Mouse (Mus musculus) hindbrain, embryonic 13.5 days (tissue): ENCODE results near the gene Gas7. TPM values are rescaled to one million over a fixed set of nuclear protein-coding genes. Genes with fewer than 3 reads are reported as not detected.

ENCODE experiments used
- ATAC-seq: fragments of 200-750 bp; cut with Nextera tagmentation; 2 replicates; pipeline ENCODE4 v1.8.0; 2017; ENCODE audit warnings: moderate TSS enrichment; ENCODE audit not compliant: low FRiP score
- H3K27ac ChIP-seq: fragments of 300-500 bp; sonication (generic); 2 replicates; pipeline ENCODE4 v1.5.1; 2015; ENCODE audit warnings: inconsistent platforms, mild to moderate bottlenecking, moderate library complexity
- H3K27me3 ChIP-seq: fragments of 300-500 bp; sonication (generic); 2 replicates; pipeline ENCODE4 v1.6.1; 2015; ENCODE audit warnings: mild to moderate bottlenecking, inconsistent platforms
- H3K36me3 ChIP-seq: fragments of 300-500 bp; sonication (generic); 2 replicates; pipeline ENCODE4 v1.6.1; 2015; ENCODE audit warnings: mild to moderate bottlenecking, inconsistent platforms
- H3K4me1 ChIP-seq: fragments of 300-500 bp; sonication (generic); replicated peaks from 2 replicates; pipeline ENCODE4 v1.6.1; 2015; ENCODE audit warnings: inconsistent platforms
- H3K4me2 ChIP-seq: fragments of 300-500 bp; sonication (generic); 2 replicates; pipeline ENCODE4 v1.6.1; 2015; ENCODE audit warnings: inconsistent platforms, mild to moderate bottlenecking, moderate library complexity
- H3K4me3 ChIP-seq: fragments of 300-500 bp; sonication (generic); 2 replicates; pipeline ENCODE4 v1.5.1; 2015; ENCODE audit warnings: mild to moderate bottlenecking, inconsistent platforms
- H3K9ac ChIP-seq: fragments of 300-500 bp; sonication (generic); 2 replicates; pipeline ENCODE4 v1.6.1; 2015; ENCODE audit warnings: mild to moderate bottlenecking, inconsistent platforms
- H3K9me3 ChIP-seq: fragments of 300-500 bp; sonication (generic); 2 replicates; pipeline ENCODE4 v1.6.1; 2016; ENCODE audit warnings: inconsistent platforms
- WGBS: fragments of 180-500 bp; shearing (Covaris S2); methylation state at CpG from one replicate; pipeline ENCODE4 v1.1.7; 2015; 5-methylcytosine and 5-hydroxymethylcytosine counted together
- polyA plus RNA-seq: library from polyadenylated mRNA; unstranded; fragments of >200 nt; fragmentation: Nextera tagmentation; extraction: Ambion mirVana; gene quantifications from 2 replicates; pipeline ENCODE4 v1.2.1, GENCODE M21; 2015

The Gas7 gene
- polyA plus RNA-seq, 1 experiment from 2014 or later, result 11.3 TPM

GRCm38 (mm10) chr11:67501468-67502244, 46.4 kb downstream of the Gas7 start:
- ATAC-seq, result no peak
- Histone ChIP-seq H3K27me3 (no peaks in the 10 kb centered on the region), H3K9ac (no peak overlapping the region), H3K4me1 (no peaks in the 10 kb centered on the region), H3K4me2 (no peak overlapping the region), H3K27ac (no peak overlapping the region), H3K9me3 (no peaks in the 10 kb centered on the region), H3K4me3 (no peak overlapping the region), H3K36me3 (no peaks in the 10 kb centered on the region)
- whole genome bisulfite sequencing, result 77% methylated on average over 7 of the region's 7 CpGs

GRCm38 (mm10) chr11:67509219-67509876, 54.1 kb downstream of the Gas7 start:
- Histone ChIP-seq H3K36me3 (no peaks in the 10 kb centered on the region), H3K27me3 (no peaks in the 10 kb centered on the region), H3K4me1 (no peaks in the 10 kb centered on the region), H3K9ac (no peak overlapping the region), H3K27ac (no peak overlapping the region), H3K4me2 (no peak overlapping the region), H3K4me3 (no peak overlapping the region), H3K9me3 (no peaks in the 10 kb centered on the region)
- WGBS, result 77% methylated on average over 1 of the region's 1 CpGs
- no peak for ATAC-seq

DNA sequence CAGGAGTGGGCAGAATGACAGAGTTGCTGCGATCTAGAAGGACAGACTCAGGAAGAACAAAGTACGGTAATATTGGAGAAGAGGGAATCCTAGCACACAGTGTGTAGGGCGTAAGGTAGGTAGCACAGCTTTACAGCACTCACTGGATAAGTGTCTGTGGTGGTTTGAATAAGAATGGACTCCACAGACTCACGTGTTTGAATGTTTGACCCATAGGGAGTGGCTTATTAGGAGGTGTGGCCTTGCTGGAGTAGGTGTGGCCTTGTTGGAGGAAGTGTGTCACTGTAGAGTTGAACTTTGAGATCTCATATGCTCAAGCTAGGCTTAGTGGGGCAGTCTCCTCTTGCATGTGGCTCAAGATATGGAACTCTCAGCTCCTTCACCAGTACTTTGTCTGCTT, 55.6 kb downstream of the Gas7 start:
- H3K9me3 ChIP-seq, result no peaks in the 10 kb centered on the region
- ATAC-seq, result no peak
- H3K9ac ChIP-seq, result no peak overlapping the region
- H3K4me1 ChIP-seq, result no peaks in the 10 kb centered on the region
- no peak overlapping the region for H3K27ac ChIP-seq
- WGBS, result 91% methylated on average over 4 of the region's 4 CpGs
- no peak overlapping the region for H3K4me2 ChIP-seq
- no peak overlapping the region for H3K4me3 ChIP-seq
- H3K27me3 ChIP-seq, result no peaks in the 10 kb centered on the region
- H3K36me3 ChIP-seq, result no peaks in the 10 kb centered on the region

- no peak overlapping the region for H3K4me3 ChIP-seq
- H3K9ac ChIP-seq, result no peak overlapping the region
- 89% methylated on average over 4 of the region's 4 CpGs for WGBS
- ATAC-seq, result no peak
- H3K9me3 ChIP-seq, result no peaks in the 10 kb centered on the region
- no peak overlapping the region for H3K4me2 ChIP-seq
- no peaks in the 10 kb centered on the region for H3K36me3 ChIP-seq
- H3K27ac ChIP-seq, result no peak overlapping the region
- no peaks in the 10 kb centered on the region for H3K27me3 ChIP-seq
- H3K4me1 ChIP-seq, result no peaks in the 10 kb centered on the region
Observed at GRCm38 (mm10) chr11:67513001-67513400, 57.8 kb downstream of the Gas7 start.

DNA sequence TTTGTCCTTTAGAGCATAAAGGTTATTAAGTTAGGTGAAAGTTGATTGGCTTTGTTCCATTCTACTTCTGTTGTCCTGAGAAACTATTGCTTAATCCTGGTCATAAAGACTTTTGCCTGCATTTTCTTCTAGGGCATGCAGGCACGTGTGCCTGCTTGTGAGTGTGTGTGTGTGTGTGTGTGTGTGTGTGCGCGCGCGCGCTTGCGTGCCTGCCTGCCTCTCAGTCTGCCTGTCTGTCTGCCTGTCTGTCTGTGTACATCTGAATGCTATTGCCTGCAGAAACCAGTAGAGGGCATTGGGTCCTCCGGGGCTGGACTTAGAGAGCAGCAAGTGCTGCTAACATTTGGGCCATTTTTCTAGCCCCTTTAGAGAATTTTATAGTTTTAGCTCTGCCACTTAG, 59.2 kb downstream of the Gas7 start:
- Histone ChIP-seq H3K9me3 (no peaks in the 10 kb centered on the region), H3K4me3 (no peak overlapping the region), H3K4me1 (no peaks in the 10 kb centered on the region), H3K9ac (no peak overlapping the region), H3K27ac (no peak overlapping the region), H3K4me2 (no peak overlapping the region), H3K36me3 (no peaks in the 10 kb centered on the region), H3K27me3 (no peaks in the 10 kb centered on the region)
- ATAC-seq, result no peak
- WGBS, result 94% methylated on average over 8 of the region's 8 CpGs

- ATAC-seq, result no peak
- WGBS, result 72% methylated on average over 5 of the region's 5 CpGs
- no peaks in the 10 kb centered on the region for H3K9me3 ChIP-seq
- no peak overlapping the region for H3K27ac ChIP-seq
- H3K4me3 ChIP-seq, result no peak overlapping the region
- H3K9ac ChIP-seq, result no peak overlapping the region
- H3K4me2 ChIP-seq, result no peak overlapping the region
- no peaks in the 10 kb centered on the region for H3K27me3 ChIP-seq
- no peaks in the 10 kb centered on the region for H3K36me3 ChIP-seq
- H3K4me1 ChIP-seq, result no peaks in the 10 kb centered on the region
Observed at GRCm38 (mm10) chr11:67515020-67515911, 60.0 kb downstream of the Gas7 start.

DNA sequence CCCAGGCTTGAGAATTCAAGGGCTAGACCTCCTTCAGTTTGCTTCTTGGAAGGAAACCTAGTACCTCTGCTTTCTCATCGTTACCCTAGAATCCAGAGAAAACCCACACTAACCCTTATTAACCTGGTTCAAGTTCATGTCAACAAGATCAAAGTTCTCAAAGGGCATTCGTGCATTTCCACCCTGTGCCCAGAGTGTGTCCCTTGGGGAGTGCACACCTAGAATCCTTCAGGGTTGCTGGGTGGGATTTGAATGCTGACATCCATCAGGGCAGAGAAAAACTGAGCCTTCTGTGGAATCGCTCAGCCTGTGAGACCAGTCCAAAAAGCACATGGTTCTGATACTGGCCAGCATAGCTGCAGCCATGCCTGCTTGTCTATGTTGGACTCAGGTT, 60.7 kb downstream of the Gas7 start:
- Histone ChIP-seq H3K9ac (no peak overlapping the region), H3K4me1 (no peaks in the 10 kb centered on the region), H3K4me3 (no peak overlapping the region), H3K4me2 (no peak overlapping the region), H3K27ac (no peak overlapping the region), H3K9me3 (no peaks in the 10 kb centered on the region), H3K27me3 (no peaks in the 10 kb centered on the region), H3K36me3 (no peaks in the 10 kb centered on the region)
- ATAC-seq, result no peak
- 79% methylated on average over 3 of the region's 3 CpGs for WGBS

DNA sequence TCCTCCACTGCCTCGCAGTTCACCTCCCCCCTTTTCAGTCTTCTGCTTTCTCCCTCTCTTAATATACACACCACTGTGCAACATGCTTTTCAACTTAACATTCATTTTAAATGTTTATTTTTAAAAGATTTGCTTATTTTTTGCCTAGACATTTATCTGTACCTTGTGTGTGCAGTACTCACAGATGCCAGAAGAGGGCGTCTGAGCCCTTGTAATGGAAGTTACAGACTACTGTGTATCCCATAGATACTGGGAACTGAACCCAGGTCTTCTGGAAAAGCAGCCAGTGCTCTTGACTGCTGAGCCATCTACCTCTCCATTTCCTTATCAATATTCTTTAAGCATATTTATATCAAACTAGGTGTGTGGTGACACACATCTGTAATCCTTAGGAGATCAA, 62.5 kb downstream of the Gas7 start:
- ATAC-seq, result no peak
- WGBS, result 73% methylated on average over 2 of the region's 2 CpGs
- no peaks in the 10 kb centered on the region for H3K4me1 ChIP-seq
- no peaks in the 10 kb centered on the region for H3K27me3 ChIP-seq
- no peak overlapping the region for H3K9ac ChIP-seq
- no peaks in the 10 kb centered on the region for H3K36me3 ChIP-seq
- no peak overlapping the region for H3K4me3 ChIP-seq
- H3K9me3 ChIP-seq, result no peaks in the 10 kb centered on the region
- H3K27ac ChIP-seq, result no peak overlapping the region
- no peak overlapping the region for H3K4me2 ChIP-seq

- 86% methylated on average over 8 of the region's 8 CpGs for WGBS
- no peaks in the 10 kb centered on the region for H3K36me3 ChIP-seq
- ATAC-seq, result no peak
Observed at GRCm38 (mm10) chr11:67518985-67519384, 63.7 kb downstream of the Gas7 start.

GRCm38 (mm10) chr11:67522671-67523070, 67.4 kb downstream of the Gas7 start:
- 99% methylated on average over 2 of the region's 2 CpGs for WGBS
- Histone ChIP-seq H3K4me3 (no peak overlapping the region), H3K27me3 (no peaks in the 10 kb centered on the region), H3K27ac (no peak overlapping the region), H3K36me3 (no peaks in the 10 kb centered on the region), H3K9ac (no peak overlapping the region), H3K4me1 (peaks cover 12% of the 10 kb centered on the region; the same call in 1 of the 2 replicates), H3K4me2 (no peak overlapping the region), H3K9me3 (no peaks in the 10 kb centered on the region)
- ATAC-seq, result no peak

More at GRCm38 (mm10) chr11:67518985-67519384, 63.7 kb downstream of the Gas7 start:
- Histone ChIP-seq H3K27ac (no peak overlapping the region), H3K9me3 (no peaks in the 10 kb centered on the region), H3K27me3 (no peaks in the 10 kb centered on the region), H3K4me1 (peaks cover 4% of the 10 kb centered on the region; the same call in 1 of the 2 replicates), H3K9ac (no peak overlapping the region), H3K4me3 (no peak overlapping the region), H3K4me2 (no peak overlapping the region)

DNA sequence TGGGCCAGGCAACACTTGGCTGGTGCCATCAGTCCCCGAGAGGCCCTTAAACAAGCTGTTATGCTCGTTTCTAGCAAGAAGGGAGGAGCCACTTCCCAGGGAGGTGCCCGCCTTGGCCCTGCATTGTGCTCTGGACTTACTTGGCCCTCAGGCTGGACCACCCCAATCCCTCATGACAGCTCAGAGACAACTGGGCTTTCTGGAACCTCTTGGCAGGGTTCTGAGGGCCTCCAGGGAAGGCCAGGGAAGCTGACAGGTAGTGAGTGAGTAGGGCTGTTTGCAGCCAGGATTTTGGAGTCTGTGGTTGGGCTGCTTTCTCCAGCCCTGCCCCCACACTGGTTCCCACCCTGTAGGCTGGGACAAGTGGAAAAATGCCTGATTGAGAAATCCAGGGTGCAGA, 68.6 kb downstream of the Gas7 start:
- WGBS, result 48% methylated on average over 3 of the region's 3 CpGs

DNA sequence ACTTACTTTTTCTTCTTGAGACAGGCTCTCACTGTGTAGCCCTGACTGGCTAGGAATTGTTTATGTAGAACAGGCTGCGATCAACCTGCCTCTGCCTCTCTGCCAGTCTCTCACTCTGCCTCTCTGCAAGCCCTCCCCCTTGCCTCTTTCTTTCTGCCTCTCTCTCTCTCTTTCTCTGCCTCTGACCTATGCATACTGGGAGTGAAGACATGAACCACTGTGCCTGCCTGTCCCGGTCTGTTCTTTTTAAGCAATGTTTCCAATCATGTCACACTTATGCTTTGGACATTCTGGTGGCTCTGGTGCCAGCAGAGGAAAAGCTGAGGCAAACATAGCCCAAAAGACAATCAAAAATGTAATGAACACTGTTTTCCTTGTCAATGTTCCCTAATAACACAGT, 69.5 kb downstream of the Gas7 start:
- Histone ChIP-seq H3K27ac (no peak overlapping the region), H3K4me3 (no peak overlapping the region), H3K36me3 (no peaks in the 10 kb centered on the region), H3K9ac (no peak overlapping the region), H3K4me2 (no peak overlapping the region), H3K27me3 (no peaks in the 10 kb centered on the region), H3K4me1 (peaks cover 12% of the 10 kb centered on the region; the same call in 1 of the 2 replicates), H3K9me3 (no peaks in the 10 kb centered on the region)
- no peak for ATAC-seq
- 68% methylated on average over 2 of the region's 2 CpGs for WGBS

More for the DNA sequence above, 68.6 kb downstream of the Gas7 start:
- no peaks in the 10 kb centered on the region for H3K9me3 ChIP-seq
- H3K4me1 ChIP-seq, result peaks cover 12% of the 10 kb centered on the region; the same call in 1 of the 2 replicates
- no peaks in the 10 kb centered on the region for H3K36me3 ChIP-seq
- no peak overlapping the region for H3K27ac ChIP-seq
- no peak overlapping the region for H3K9ac ChIP-seq
- H3K27me3 ChIP-seq, result no peaks in the 10 kb centered on the region
- H3K4me3 ChIP-seq, result no peak overlapping the region
- H3K4me2 ChIP-seq, result no peak overlapping the region
- ATAC-seq, result no peak
